Mouse (Mus musculus) heart, adult 2 months (tissue): ENCODE results near the gene Ehbp1l1. TPM values are rescaled to one million over a fixed set of nuclear protein-coding genes. Genes with fewer than 3 reads are reported as not detected.
A peak's percentile ranks its signal among the peaks of the same experiment; 100 is the strongest.

Source experiments
- DNase-seq, 2 experiments: peaks; one replicate each; pipeline ENCODE4 v3.0.0; 2021
- H3K27ac ChIP-seq: fragments of 200-600 bp; 2 replicates; pipeline ENCODE4 v1.8.1; 2022
- H3K27me3 ChIP-seq: fragments of 200-500 bp; 2 replicates; pipeline ENCODE4 v1.6.1; 2012; ENCODE audit warnings: mild to moderate bottlenecking, low read length, inconsistent platforms, mixed read lengths; ENCODE audit not compliant: control insufficient read depth, insufficient read depth
- H3K36me3 ChIP-seq: fragments of 200-500 bp; 2 replicates; pipeline ENCODE4 v1.6.1; 2012; ENCODE audit warnings: low read length, inconsistent platforms; ENCODE audit not compliant: control insufficient read depth, insufficient read depth
- H3K4me1 ChIP-seq: fragments of 200-500 bp; 2 replicates; pipeline ENCODE4 v1.6.1; 2011; ENCODE audit warnings: low read length; ENCODE audit not compliant: control insufficient read depth, insufficient read depth
- H3K4me3 ChIP-seq: fragments of 200-600 bp; 2 replicates; pipeline ENCODE4 v1.8.1; 2022
- H3K79me2 ChIP-seq: fragments of 200-500 bp; replicated peaks from 2 replicates; pipeline ENCODE4 v1.6.1; 2012; ENCODE audit warnings: mild to moderate bottlenecking, inconsistent platforms, low read length, moderate library complexity, mixed read lengths; ENCODE audit not compliant: control insufficient read depth, insufficient read depth
- H3K9ac ChIP-seq: fragments of 200-500 bp; 2 replicates; pipeline ENCODE4 v1.6.1; 2012; ENCODE audit warnings: low read depth, mild to moderate bottlenecking, control low read depth, inconsistent platforms, low read length, mixed read lengths
- CTCF ChIP-seq: fragments of 200-600 bp; IDR thresholded peaks from 2 replicates; pipeline ENCODE4 v1.8.1; 2022; ENCODE audit warnings: antibody characterized with exemption, mild to moderate bottlenecking, moderate library complexity
- EP300 ChIP-seq: fragments of 200-500 bp; IDR thresholded peaks from 2 replicates; pipeline ENCODE4 v1.6.1; 2011; ENCODE audit warnings: low read depth, low read length, control low read depth; ENCODE audit not compliant: insufficient read depth
- POLR2A ChIP-seq: fragments of 200-500 bp; IDR thresholded peaks from 2 replicates; pipeline ENCODE4 v1.6.1; 2011; ENCODE audit warnings: mild to moderate bottlenecking, low read depth, low read length, control low read depth; ENCODE audit not compliant: insufficient read depth
- WGBS: fragments of 180-500 bp; shearing (Covaris S2); methylation state at CpG from one replicate; pipeline ENCODE4 v1.1.7; 2018; 5-methylcytosine and 5-hydroxymethylcytosine counted together
- intact Hi-C: fragments of 180-260 bp; cut with DNase I; formaldehyde crosslinking; loops from one replicate; pipeline ENCODE4 v1.15.1; 2025
- polyA plus RNA-seq: library from polyadenylated mRNA; depleted of rRNA; stranded (reverse); fragments of >200 nt; gene quantifications from 2 replicates; pipeline ENCODE4 v1.2.3, GENCODE M21; 2012
- total RNA-seq, 2 experiments: library from RNA; stranded (reverse); gene quantifications; 2 replicates each; pipeline ENCODE4 v1.2.3; 2021

Ehbp1l1 gene
- total and polyA plus RNA-seq, 3 experiments = 100 to 137 (median 128) TPM

DNA sequence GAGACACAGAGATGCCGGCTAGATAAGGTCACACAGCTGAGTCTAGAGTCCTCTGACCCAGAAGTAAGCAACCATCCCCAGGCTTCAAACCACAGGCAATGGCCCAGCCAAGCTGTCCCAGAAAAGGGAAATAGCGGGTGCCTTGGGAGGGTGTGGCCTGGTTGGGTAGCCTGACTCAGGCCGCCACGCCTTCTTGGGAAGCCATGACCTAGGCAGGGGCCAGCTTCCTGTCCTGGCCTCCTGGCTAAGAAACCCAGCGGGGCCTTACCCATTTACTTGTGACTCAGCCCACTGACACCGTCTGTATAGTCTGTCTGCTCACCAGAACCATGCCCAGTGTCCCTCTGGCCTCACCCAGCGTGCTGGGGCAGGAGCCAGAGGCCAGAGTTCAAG, 1.6 kb downstream of the Ehbp1l1 start:
- peak; percentile 86 to 93 for DNase-seq
- peak overlapping the region; percentile 79 for H3K9ac ChIP-seq
- peak; percentile 43; the same call in 1 of the 2 replicates for TF ChIP-seq POLR2A
- no peak; the same call in 1 of the 2 replicates for TF ChIP-seq EP300
- H3K4me3 ChIP-seq = peak overlapping the region; percentile 73
- H3K27me3 ChIP-seq = no peaks in the 10 kb centered on the region
- peaks cover 22% of the 10 kb centered on the region for H3K4me1 ChIP-seq
- H3K27ac ChIP-seq = peak overlapping the region; percentile 95
- no peaks in the 10 kb centered on the region; the same call in 1 of the 2 replicates for H3K79me2 ChIP-seq
- 3% methylated on average over 7 of the region's 7 CpGs for WGBS
- intact Hi-C loops = no loop called here
- no peaks in the 10 kb centered on the region for H3K36me3 ChIP-seq

DNA sequence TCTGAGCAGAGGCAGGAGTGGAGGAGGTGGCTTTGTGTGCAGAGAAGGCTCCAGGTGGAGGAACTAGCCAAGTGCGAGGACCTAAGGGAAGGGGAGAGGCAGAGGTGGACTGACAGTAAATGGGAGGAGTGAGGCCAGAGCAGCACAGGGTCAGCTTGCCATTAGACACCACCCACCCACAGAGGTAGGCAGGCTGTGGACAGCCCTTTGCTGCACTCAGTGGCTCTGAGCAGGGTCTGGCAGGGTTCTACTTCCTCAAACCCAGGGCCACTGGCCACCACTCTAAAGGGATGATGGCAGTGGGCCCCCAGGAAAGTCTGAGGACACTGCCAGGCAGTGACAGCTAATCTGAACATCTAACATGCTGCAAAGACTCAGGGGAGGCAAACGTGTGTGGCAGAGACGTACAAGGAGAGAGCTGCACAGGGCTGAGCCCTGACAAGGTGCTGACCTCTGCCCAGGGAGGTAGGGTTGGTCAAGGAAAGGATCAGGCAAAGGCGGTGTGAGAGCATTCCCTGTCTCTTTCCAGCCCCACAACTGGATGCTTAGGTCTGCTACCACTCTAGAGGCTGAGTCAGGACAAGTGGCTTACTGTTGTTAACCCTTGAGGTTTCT, 2.1 kb downstream of the Ehbp1l1 start:
- peak overlapping the region; percentile 73 for H3K4me3 ChIP-seq
- no peak for TF ChIP-seq CTCF
- no peak for TF ChIP-seq POLR2A
- no peak for TF ChIP-seq EP300
- H3K36me3 ChIP-seq = no peaks in the 10 kb centered on the region
- no peaks in the 10 kb centered on the region for H3K27me3 ChIP-seq
- 28% methylated on average over 4 of the region's 4 CpGs for WGBS
- H3K79me2 ChIP-seq = no peaks in the 10 kb centered on the region; the same call in 1 of the 2 replicates
- intact Hi-C loops = no loop called here
- peak overlapping the region; percentile 95 for H3K27ac ChIP-seq
- H3K9ac ChIP-seq = peak overlapping the region; percentile 79
- H3K4me1 ChIP-seq = peaks cover 22% of the 10 kb centered on the region
- no peak for DNase-seq

DNA sequence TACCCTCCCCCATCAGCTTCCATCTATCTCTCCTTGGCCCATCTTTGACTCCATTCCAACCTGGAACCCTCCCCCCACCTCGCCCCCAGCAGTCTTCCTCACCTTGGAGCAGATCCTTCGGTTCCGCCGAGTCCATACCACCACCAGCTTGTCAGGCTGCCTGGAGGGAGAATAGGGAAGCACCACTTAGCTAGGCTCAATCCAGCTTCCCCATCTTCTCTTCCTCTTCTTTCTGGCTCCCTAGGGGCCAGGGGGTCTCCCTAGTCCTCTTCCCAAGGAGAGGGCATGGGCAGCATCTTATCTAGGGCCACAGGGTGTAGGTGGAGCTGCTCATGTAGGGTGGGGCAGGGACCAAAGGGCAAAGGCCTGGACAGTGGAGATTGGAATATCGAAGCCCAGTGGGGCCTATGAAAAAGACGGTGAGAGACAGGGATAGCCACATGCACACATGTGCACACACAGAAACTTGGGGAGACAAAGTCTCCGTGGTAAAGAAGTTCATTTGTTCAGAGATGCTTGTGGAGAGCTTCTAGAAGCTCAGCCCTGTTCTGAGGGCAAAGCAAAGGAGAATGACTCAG, 3.2 kb downstream of the Ehbp1l1 start:
- DNase-seq = no peak
- peaks cover 16% of the 10 kb centered on the region for H3K4me1 ChIP-seq
- 72% methylated on average over 7 of the region's 7 CpGs for WGBS
- no peak overlapping the region for H3K4me3 ChIP-seq
- H3K27ac ChIP-seq = no peak overlapping the region
- H3K9ac ChIP-seq = no peak overlapping the region
- intact Hi-C loops = no loop called here
- H3K27me3 ChIP-seq = no peaks in the 10 kb centered on the region
- H3K36me3 ChIP-seq = no peaks in the 10 kb centered on the region
- TF ChIP-seq POLR2A (no peak), CTCF (no peak), EP300 (no peak)
- no peaks in the 10 kb centered on the region; the same call in 1 of the 2 replicates for H3K79me2 ChIP-seq

DNA sequence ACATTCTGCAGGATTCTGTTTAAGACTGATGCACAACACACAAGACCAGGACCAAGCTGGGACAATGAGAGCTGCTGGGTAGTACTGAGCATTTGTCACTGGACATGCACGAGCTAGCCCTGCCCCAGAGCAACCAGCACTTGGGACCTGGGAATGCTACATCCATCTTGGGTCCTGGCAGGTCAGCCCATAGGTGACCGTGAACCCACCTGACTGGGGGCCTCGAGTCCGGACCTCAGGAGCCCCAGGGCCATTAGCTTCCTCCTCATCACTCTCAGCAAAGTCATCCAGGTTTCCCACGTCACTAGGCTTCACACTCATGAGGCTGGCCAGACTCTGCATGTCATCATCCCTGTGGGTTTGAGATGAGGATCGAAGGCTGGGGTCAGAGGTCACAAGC, 4.9 kb downstream of the Ehbp1l1 start:
- H3K36me3 ChIP-seq = no peaks in the 10 kb centered on the region
- peaks cover 8% of the 10 kb centered on the region for H3K4me1 ChIP-seq
- H3K79me2 ChIP-seq = no peaks in the 10 kb centered on the region; the same call in 1 of the 2 replicates
- DNase-seq = peak in 1 of 2 experiments; percentile 13
- 92% methylated on average over 6 of the region's 6 CpGs for WGBS
- TF ChIP-seq CTCF (no peak), POLR2A (no peak), EP300 (no peak)
- intact Hi-C loops = no loop called here
- no peak overlapping the region for H3K4me3 ChIP-seq
- no peak overlapping the region for H3K27ac ChIP-seq
- no peak overlapping the region for H3K9ac ChIP-seq
- H3K27me3 ChIP-seq = no peaks in the 10 kb centered on the region

DNA sequence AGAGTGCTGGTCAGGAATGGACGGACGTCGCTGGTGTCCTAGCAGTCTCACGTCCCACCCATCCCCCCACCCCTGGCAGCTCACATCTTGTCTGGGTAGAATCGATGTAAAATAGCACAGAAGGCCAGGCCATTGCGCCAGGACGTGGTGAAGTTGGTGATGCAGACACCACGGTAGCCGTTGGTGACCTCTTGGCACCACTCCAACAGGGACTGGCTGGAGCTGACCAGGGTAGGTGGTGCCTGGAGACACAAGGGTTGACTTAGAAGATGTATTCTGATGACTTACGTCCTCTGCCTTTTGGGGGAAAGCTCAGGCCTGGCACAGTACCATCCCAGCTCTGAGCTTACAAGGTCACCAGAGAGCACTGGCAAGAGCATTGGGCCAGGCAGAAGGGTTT, 9.2 kb downstream of the Ehbp1l1 start:
- no peak overlapping the region for H3K9ac ChIP-seq
- H3K4me1 ChIP-seq = peaks cover 9% of the 10 kb centered on the region
- H3K79me2 ChIP-seq = no peaks in the 10 kb centered on the region; the same call in 1 of the 2 replicates
- intact Hi-C loops = no loop called here
- no peak overlapping the region for H3K27ac ChIP-seq
- no peak overlapping the region for H3K4me3 ChIP-seq
- peak in 1 of 2 experiments; percentile 28 for DNase-seq
- H3K36me3 ChIP-seq = peaks cover 4% of the 10 kb centered on the region; the same call in 1 of the 2 replicates
- H3K27me3 ChIP-seq = no peaks in the 10 kb centered on the region
- 53% methylated on average over 10 of the region's 10 CpGs for WGBS
- TF ChIP-seq POLR2A = no peak
- no peak for TF ChIP-seq CTCF
- no peak for TF ChIP-seq EP300
